Mouse (Mus musculus): Measurements from ENCODE around the gene Rabl3. TPM values are rescaled to one million over a fixed set of nuclear protein-coding genes. Genes with fewer than 3 reads are reported as not detected.

Rabl3 gene
- polyA plus RNA-seq, 1 experiment = 8.6 TPM

DNA sequence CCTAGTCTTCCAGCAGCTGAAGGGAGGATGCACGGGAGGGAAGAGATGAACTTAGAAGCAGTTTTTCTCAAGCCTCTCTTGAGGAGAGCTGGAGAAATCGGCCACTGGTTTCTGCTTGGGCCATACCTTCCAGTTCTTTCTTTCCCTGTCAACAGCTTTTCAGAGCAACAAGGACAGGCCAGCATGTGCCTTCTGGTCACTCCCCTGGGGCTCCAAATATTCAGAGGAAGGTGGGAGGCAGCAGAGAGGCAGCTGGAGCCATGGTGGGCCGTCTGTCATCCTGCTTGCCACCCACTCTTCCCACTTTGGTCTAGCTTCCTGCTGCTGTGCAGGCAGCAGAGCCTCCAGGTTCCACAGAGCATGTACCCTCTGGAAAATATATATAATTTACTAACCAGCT, 78.0 kb downstream of the Rabl3 start:
- Histone ChIP-seq H3K4me1 (ENCODE audit: control insufficient read depth, insufficient read depth, low read length) (peaks cover 35% of the 10 kb centered on the region), H3K27me3 (ENCODE audit: control insufficient read depth, insufficient read depth, low read length) (no peaks in the 10 kb centered on the region), H3K27ac (ENCODE audit: insufficient read depth, low read length) (peak overlapping the region; percentile 86), H3K4me3 (replicated peaks; ENCODE audit: insufficient read depth, low read depth, low read length) (no peak overlapping the region)
- 12% methylated on average over 3 of the region's 3 CpGs for WGBS
- peak; percentile 63 to 70 for DNase-seq
- TF ChIP-seq CTCF (IDR thresholded peaks at IDR 0.05; ENCODE audit: borderline replicate concordance, insufficient read depth, low read depth, low read length) = no peak
- TF ChIP-seq POLR2A (IDR thresholded peaks at IDR 0.05; ENCODE audit: borderline replicate concordance, insufficient read depth, low read length) = no peak

Other genes with a start within 250 kb of the Rabl3 start
- gene Stxbp5l, start 154.9 kb upstream of the Rabl3 start, polyA plus RNA-seq (2012; rRNA removed) = 20.0 and 25.4 TPM in 2 replicates
- 12.1 and 12.8 TPM in 2 replicates for gene Gtf2e1, start 96 bp upstream of the Rabl3 start, polyA plus RNA-seq (2012; rRNA removed)
- gene Hgd, start 40.3 kb downstream of the Rabl3 start, polyA plus RNA-seq (2012; rRNA removed) = 0.23 and 0.41 TPM in 2 replicates
- 95.8 and 99.2 TPM in 2 replicates for gene Ndufb4, start 114.6 kb downstream of the Rabl3 start, polyA plus RNA-seq (2012; rRNA removed)
- gene Fstl1, start 237.0 kb downstream of the Rabl3 start, polyA plus RNA-seq (2012; rRNA removed) = 26.9 and 35.2 TPM in 2 replicates